Mouse (Mus musculus): Measurements from ENCODE around the gene Shc3.

GRCm38 (mm10) chr13:51609231-51609630, 40.0 kb upstream of the Shc3 start:
- TF ChIP-seq CTCF (IDR thresholded peaks at IDR 0.05; ENCODE audit: low read depth, low read length), result no peak
- TF ChIP-seq TAL1 (conservative IDR thresholded peaks at IDR 0.05; ENCODE audit: low read depth, low read length), result no peak
- no peak for TF ChIP-seq GATA1 (IDR thresholded peaks at IDR 0.05; ENCODE audit: borderline replicate concordance, low read length)
- no peak for TF ChIP-seq POLR2AphosphoS5 (IDR thresholded peaks at IDR 0.05; ENCODE audit: insufficient replicate concordance, low read depth, low read length)
- TF ChIP-seq GATA2 (IDR thresholded peaks at IDR 0.05; ENCODE audit: borderline replicate concordance, low read depth, low read length), result no peak
